Mouse (Mus musculus): Measurements from ENCODE around the gene Adprhl2.

DNA sequence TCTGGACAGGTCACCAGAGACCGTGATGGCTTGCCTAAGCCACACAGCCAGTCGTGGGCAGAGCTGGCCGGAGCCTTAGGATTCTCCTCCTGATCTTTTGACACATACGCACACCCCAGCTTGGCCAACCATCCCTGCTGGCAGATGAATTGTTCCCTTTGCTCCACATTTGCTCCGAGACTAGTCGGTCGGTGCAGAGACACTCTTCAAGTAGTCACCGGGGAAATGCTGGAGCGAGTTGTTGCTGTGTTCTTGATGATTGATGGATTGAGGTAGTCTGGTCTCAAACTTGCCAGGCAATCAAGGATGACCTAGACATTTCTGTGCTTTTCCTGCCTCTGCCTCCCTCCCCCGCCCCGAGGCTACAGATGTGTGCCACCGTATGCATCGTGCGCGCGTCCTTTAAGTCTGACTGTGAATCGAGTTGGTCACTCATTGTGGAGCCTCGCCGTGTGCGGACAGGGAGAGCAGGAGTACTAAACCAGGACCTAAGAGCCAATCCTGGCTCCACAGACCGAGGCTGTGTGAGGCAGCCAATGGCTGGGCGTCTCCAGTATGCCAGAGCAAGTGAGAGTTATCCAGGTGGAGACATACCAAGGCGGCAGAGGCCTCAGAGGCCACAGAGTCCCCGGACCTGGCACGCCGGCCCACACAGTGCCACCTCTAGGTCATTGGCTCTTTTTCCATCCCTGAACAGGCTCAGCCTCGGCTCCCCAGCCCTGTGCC lies 19.8 kb downstream of the Adprhl2 start:
- TF ChIP-seq EP300 (IDR thresholded peaks at IDR 0.05): no peak
- no peak for TF ChIP-seq CTCF (IDR thresholded peaks at IDR 0.05)

All from lung, postnatal 0 days (tissue).